Mouse (Mus musculus): ENCODE data around the gene Nod1.

Gene Nod1

DNA sequence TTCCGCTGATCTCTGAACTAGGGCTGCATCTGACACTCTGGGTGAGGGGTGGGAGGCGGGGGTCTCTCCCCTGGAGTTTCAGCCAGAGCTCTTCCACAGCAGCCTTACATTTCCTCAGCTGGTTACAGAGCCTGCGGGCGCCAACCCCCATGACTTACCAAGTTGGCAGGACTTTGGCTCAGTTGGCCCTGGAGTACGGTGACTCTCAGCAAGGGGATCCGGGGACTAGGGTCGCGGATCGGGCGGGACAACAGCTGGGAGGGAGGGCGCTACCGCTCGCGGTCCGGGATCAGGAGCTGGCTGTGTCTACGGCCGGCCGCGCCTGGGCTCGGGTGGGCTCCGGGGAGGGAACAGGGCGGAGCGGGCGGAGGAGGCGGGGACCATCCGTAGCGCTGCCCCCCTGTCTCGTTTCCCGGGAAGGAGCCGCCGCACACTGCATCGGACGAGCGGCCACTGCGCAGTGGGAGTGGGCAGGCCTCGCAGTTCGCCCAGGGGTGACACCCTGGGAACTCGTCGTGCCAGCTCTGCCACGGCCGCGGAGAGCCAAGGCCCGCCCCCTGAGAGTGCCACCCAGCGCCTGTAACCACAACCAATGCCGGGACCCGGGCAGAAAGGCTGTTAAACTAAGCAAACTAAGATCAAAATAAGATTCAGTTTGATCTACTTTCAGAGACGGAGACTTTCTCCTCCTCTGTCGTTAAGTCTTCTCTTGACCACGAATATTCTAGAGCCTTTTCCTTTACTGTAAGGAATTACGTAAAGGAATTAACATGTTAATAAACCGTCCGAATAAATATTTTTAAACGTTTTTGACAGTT is at the start of gene Nod1:
Gene Nod1, minus strand, starts transcription at position 502 of the 818 bp plus-strand sequence.
- peak; percentile 73 for DNase-seq (ENCODE audit: low spot score)

DNA sequence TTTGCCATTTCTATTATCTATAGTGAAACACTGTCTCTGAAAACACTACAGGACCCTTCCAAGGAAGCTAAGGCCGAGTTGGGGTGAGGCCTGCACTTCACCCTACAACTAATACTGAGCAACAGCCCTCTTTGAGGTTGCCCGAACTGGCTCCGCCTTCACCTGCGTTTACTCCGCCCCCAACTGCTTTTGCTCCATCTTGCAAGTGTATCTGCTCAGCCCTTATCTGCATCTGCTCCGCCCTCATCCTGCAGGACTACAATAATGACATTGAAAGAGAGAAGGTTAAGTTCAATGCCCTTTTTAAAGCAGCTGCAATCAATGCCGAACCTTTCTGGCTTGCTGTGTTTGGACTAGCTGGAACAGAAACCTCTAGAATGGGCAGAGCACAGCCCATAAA is 49.4 kb upstream of the Nod1 start:
- no peak for DNase-seq (ENCODE audit: low spot score)

GRCm38 (mm10) chr6:55018417-55018816 is 46.0 kb upstream of the Nod1 start:
- DNase-seq (ENCODE audit: low spot score): no peak

GRCm38 (mm10) chr6:55016710-55017583 is 44.5 kb upstream of the Nod1 start:
- DNase-seq (ENCODE audit: low spot score): peak; percentile 47

DNA sequence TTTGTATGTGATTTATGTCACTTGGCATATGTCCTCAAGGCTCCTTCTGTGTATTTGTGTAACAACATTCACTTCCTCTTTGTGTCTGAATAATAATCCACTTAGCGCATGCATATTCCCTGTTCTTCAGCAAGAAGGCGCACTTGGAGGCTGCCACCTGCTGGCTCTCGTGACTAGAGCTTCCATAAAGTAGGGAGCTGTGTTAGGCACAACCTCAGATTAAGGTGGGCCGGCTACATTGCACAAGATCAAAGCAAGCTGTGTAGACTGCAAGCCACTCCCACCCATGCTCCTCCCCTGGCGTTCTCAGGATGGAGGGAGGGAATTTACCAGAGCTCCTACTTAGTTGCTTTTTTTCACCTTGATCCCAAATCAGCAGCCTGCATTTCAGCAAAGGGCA is 43.8 kb upstream of the Nod1 start:
- DNase-seq (ENCODE audit: low spot score): peak; percentile 35

DNA sequence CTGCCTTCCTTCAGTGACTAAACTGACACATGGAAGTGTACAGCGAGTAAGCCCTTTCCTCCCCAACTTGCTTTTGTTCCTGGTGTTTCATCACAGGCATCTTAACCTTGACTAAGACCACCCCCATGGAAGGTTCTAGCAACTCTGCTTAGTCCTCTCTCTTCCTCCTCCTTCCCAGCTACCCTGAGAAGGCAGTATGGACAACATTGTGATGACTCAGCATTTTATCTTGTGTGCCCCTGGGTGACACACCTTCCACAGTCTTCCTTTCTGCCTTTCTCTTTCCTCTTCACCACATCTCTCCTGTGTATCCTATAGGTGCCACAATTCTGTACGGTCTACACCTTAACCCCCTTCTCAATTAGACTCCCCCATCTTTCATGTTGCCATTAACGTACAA is 41.8 kb upstream of the Nod1 start:
- no peak for DNase-seq (ENCODE audit: low spot score)

DNA sequence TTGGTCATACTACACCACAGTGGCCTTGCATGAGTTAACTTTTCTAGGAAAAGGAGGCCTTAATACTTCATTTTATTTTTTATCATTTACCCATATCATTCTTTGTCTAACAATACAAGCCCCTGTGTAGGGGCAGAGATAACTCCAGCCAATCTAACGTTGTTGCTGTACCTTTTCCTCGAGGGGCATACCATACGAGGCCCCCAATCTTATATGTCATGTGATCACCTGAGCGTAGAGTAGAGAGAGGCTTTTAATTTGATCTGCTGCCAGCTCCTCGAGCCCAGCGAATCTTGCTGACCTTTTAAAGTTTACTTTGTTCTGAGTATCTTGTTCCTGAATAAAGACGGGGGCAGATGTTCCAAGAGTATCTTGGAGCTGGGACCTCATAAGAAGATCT is 40.1 kb upstream of the Nod1 start:
- no peak for DNase-seq (ENCODE audit: low spot score)

GRCm38 (mm10) chr6:55010330-55011091 is 38.1 kb upstream of the Nod1 start:
- no peak for DNase-seq (ENCODE audit: low spot score)

GRCm38 (mm10) chr6:55009391-55010230 is 37.2 kb upstream of the Nod1 start:
- DNase-seq (ENCODE audit: low spot score): no peak

- DNase-seq (ENCODE audit: low spot score): no peak
Observed at GRCm38 (mm10) chr6:55008401-55008800, 36.0 kb upstream of the Nod1 start.

GRCm38 (mm10) chr6:55003559-55003958 is 31.1 kb upstream of the Nod1 start:
- no peak for DNase-seq (ENCODE audit: low spot score)

DNA sequence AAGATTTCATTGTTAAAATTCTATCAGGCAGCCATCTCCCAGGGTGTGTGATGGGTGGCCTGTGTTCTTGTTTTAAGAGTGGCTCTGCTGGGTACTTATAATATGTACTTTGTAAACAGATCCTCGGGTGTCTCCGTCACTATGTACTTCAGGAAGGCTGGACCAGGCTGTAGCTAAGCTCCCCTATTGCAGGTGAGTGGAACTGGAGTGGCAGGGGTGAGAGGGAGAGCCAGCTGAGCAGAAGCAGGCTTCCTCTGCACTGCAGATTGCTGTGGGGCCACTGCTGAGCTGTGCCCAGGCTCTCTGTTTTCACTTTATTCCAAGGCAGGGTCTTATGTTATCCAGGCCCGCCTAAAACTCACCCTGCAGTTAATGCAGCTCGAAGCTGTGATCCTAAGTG is 30.0 kb upstream of the Nod1 start:
- no peak for DNase-seq (ENCODE audit: low spot score)

DNA sequence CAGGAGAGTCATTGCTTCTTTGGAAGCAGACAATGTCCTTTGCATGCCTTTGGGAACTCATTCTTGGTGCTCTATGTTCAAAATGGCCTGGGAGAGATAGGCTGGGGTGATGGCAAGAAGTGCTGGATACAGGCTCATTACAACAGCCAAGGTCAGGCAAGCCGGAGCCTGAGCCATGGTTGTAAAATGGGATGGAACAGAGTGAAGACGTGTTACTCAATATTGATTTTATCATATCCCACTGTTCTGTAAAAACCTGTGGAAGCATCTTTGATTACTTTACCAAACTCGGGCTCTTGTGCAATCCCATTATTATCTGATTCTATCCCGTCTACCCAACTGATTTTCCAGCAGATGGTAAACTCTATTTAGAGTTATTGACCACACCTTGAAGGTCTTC is 28.9 kb upstream of the Nod1 start:
- no peak for DNase-seq (ENCODE audit: low spot score)

GRCm38 (mm10) chr6:54997726-54998125 is 25.3 kb upstream of the Nod1 start:
- DNase-seq (ENCODE audit: low spot score): no peak

DNA sequence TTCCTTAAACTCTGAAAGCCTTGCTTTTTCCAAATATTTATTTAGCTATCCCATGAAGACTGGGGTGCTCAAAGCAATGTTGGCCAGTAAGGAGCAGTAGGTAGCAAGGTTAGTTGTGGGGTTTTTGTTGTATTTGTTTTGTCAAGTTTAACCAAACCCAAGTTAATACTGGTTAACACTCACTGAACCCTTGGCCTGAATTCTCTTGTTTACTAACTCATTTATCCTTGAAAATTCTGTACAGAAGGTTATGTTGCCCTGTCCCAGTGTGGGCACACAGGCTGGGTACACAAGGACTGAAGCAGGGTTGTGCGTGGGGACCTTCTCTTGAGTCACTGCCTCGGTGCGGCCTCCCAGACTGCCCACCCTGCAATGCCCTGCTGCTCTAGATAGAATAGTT is 23.9 kb upstream of the Nod1 start:
- no peak for DNase-seq (ENCODE audit: low spot score)

DNA sequence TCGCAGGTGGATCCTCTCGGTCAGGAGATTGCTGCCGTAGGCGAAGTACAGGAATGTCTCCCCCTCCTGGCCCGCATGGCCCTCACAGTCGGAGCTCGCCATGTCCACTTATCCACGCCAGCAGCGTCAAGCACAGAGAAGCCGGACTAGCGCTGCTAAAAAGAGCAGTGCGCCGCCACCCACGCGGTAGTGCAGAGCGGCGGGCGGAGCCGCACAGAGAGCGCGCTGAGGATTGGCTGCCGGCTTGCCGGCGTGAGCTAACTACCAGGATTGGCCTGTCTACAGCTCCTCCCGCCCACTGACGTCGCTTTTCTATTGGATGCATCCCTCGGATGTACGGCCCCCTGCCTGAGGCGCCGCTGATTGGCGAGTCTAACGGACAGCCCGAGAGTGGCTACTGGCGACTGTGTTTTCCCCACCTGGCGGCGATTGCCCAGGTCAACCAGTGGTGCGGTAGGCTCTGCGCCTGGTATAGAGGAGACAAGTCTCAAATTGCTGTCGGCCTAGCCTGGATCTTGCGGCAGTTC is 20.4 kb upstream of the Nod1 start, which contains the start of gene Ggct:
Gene Ggct, minus strand, starts transcription at position 217 of the 527 bp plus-strand sequence.
- peak; percentile 93 for DNase-seq (ENCODE audit: low spot score)

GRCm38 (mm10) chr6:54992141-54992540 is 19.7 kb upstream of the Nod1 start:
- no peak for DNase-seq (ENCODE audit: low spot score)

- no peak for DNase-seq (ENCODE audit: low spot score)
Observed at GRCm38 (mm10) chr6:54991189-54991588, 18.8 kb upstream of the Nod1 start.

DNA sequence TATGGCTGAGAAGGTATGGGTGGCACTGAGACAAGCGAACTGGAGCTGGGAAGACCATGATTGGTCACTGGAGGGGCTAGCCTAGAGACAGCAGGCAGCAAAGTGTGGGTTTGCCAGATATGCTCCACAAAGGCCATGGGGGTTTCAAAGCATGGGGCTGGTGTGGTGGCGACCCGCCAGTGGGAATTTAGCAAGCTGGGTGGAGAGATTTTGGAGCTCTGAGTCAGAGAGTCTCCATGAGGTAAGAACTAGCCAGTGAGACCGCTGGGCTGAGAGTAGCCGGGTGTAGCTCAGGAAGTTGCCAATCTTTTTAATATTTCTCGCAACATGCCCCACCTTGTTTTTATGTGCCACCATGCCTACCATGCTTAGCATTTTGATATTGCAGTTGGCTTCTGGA is 15.7 kb upstream of the Nod1 start:
- DNase-seq (ENCODE audit: low spot score): no peak

DNA sequence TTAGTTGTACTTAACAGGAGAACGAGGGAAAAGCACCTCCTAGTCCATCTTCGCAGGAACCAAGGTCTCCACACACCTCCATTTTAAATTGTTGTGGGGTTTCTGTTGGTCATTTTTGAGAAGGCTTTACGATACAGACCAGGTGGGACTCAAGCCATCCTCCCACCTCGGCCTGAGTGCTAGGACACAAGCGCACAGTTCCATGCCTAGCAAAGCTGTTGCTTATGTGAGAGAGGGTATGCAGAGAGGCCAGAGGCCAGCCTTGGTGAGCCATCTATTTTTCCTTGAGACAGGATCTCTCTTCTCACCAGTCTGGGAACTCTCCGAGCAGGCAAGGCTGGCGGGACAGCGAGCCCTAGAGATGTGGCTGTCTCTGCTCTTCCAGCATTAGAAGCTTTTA is 11.7 kb upstream of the Nod1 start:
- no peak for DNase-seq (ENCODE audit: low spot score)

DNA sequence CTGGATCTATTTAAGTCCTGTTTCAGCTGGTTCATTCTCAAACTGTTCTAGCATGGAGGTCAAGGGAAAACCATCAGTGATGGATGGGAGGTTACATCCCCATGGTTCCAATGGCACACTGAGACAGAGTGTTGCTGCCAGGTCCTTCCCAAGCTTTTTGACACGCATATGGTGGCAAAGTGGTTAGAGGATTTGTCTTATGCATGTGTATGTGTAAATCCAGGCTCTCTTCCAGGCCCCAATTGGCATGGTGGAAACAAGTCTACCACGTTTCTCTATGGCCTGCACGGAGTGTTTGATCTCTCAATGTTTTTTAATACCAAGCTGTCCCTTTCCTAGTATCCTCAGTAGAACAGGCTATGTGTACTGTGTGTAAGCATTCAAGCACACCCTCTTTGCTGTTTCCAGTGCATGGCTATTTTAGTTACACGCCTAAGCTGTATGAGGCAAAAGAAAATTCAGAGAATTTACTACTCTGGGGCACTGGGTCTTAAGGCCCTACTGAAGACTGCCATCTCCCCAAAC is 11.2 kb upstream of the Nod1 start:
- no peak for DNase-seq (ENCODE audit: low spot score)

Measured in T-cell, adult 2 months (primary cell).